Mouse (Mus musculus) urinary bladder, adult 2 months (tissue): Measurements from ENCODE around the gene Slc48a1. TPM values are rescaled to one million over a fixed set of nuclear protein-coding genes. Genes with fewer than 3 reads are reported as not detected.
A peak's percentile ranks its signal among the peaks of the same experiment; 100 is the strongest.

Source experiments
- DNase-seq: peaks from one replicate; pipeline ENCODE4 v3.0.0; 2022; ENCODE audit warnings: low spot score
- polyA plus RNA-seq: library from polyadenylated mRNA; depleted of rRNA; stranded (reverse); fragments of >200 nt; gene quantifications from 2 replicates; pipeline ENCODE4 v1.2.3, GENCODE M21; 2012

Slc48a1 gene
- polyA plus RNA-seq, 1 experiment = 72.4 TPM

- no peak for DNase-seq
Observed at GRCm38 (mm10) chr15:97825941-97826587, 47.7 kb downstream of the Slc48a1 start.

GRCm38 (mm10) chr15:97826588-97827261 is 48.4 kb downstream of the Slc48a1 start:
- no peak for DNase-seq

- DNase-seq = no peak
Observed at GRCm38 (mm10) chr15:97827401-97827800, 49.1 kb downstream of the Slc48a1 start.

- no peak for DNase-seq
Observed at GRCm38 (mm10) chr15:97828221-97828842, 50.0 kb downstream of the Slc48a1 start.

GRCm38 (mm10) chr15:97828901-97829338 is 50.6 kb downstream of the Slc48a1 start:
- no peak for DNase-seq

GRCm38 (mm10) chr15:97829432-97829831 is 51.1 kb downstream of the Slc48a1 start:
- no peak for DNase-seq

GRCm38 (mm10) chr15:97830253-97830787 is 52.0 kb downstream of the Slc48a1 start:
- DNase-seq = no peak

- DNase-seq = peak; percentile 60
Observed at GRCm38 (mm10) chr15:97830788-97831241, 52.5 kb downstream of the Slc48a1 start.

- peak; percentile 65 for DNase-seq
Observed at GRCm38 (mm10) chr15:97831242-97831986, 53.1 kb downstream of the Slc48a1 start.

- DNase-seq = no peak
Observed at GRCm38 (mm10) chr15:97831987-97832640, 53.8 kb downstream of the Slc48a1 start.

- DNase-seq = no peak
Observed at GRCm38 (mm10) chr15:97832764-97833479, 54.6 kb downstream of the Slc48a1 start.

GRCm38 (mm10) chr15:97836153-97836893 is 58.0 kb downstream of the Slc48a1 start:
- no peak for DNase-seq

GRCm38 (mm10) chr15:97836894-97837247 is 58.6 kb downstream of the Slc48a1 start:
- DNase-seq = no peak

GRCm38 (mm10) chr15:97837491-97838061 is 59.3 kb downstream of the Slc48a1 start:
- no peak for DNase-seq

GRCm38 (mm10) chr15:97838395-97838794 is 60.1 kb downstream of the Slc48a1 start:
- DNase-seq = no peak

- no peak for DNase-seq
Observed at GRCm38 (mm10) chr15:97839012-97839411, 60.7 kb downstream of the Slc48a1 start.

GRCm38 (mm10) chr15:97839473-97839872 is 61.2 kb downstream of the Slc48a1 start:
- DNase-seq = no peak

GRCm38 (mm10) chr15:97839991-97840455 is 61.7 kb downstream of the Slc48a1 start:
- no peak for DNase-seq

GRCm38 (mm10) chr15:97840781-97841180 is 62.5 kb downstream of the Slc48a1 start:
- no peak for DNase-seq
